Mouse (Mus musculus) testis, adult 2 months (tissue): ENCODE data around the gene Glrx3.

ENCODE experiments used
- CTCF ChIP-seq: fragments of 200-500 bp; IDR thresholded peaks from 2 replicates; pipeline ENCODE4 v1.5.1; 2012; ENCODE audit warnings: low read depth, mild to moderate bottlenecking, inconsistent platforms, low read length, moderate library complexity; ENCODE audit not compliant: control insufficient read depth, insufficient read depth, insufficient replicate concordance
- POLR2A ChIP-seq: fragments of 200-500 bp; IDR thresholded peaks from 2 replicates; pipeline ENCODE4 v1.6.1; 2012; ENCODE audit warnings: low read depth, mild to moderate bottlenecking, inconsistent platforms, low read length, moderate library complexity; ENCODE audit not compliant: control insufficient read depth

- TF ChIP-seq CTCF (no peak), POLR2A (no peak)
These were observed 10.7 kb upstream of the Glrx3 start for GRCm38 (mm10) chr7:137426693-137427092.
